Mouse (Mus musculus) kidney, embryonic 15.5 days (tissue): ENCODE measurements around the gene Ppp1r13b. TPM values are rescaled to one million over a fixed set of nuclear protein-coding genes. Genes with fewer than 3 reads are reported as not detected.
A peak's percentile ranks its signal among the peaks of the same experiment; 100 is the strongest.

ENCODE experiments used
- ATAC-seq: fragments of 200-750 bp; cut with Nextera tagmentation; replicated peaks from 2 replicates; pipeline ENCODE4 v1.8.0; 2017; ENCODE audit warnings: moderate TSS enrichment; ENCODE audit not compliant: low FRiP score
- H3K27ac ChIP-seq: fragments of 300-500 bp; sonication (generic); 2 replicates; pipeline ENCODE4 v1.5.1; 2015; ENCODE audit warnings: mild to moderate bottlenecking, inconsistent platforms
- H3K27me3 ChIP-seq: fragments of 300-500 bp; sonication (generic); 2 replicates; pipeline ENCODE4 v1.6.1; 2015; ENCODE audit warnings: inconsistent platforms
- H3K36me3 ChIP-seq: fragments of 300-500 bp; sonication (generic); 2 replicates; pipeline ENCODE4 v1.6.1; 2015; ENCODE audit warnings: inconsistent platforms
- H3K4me1 ChIP-seq: fragments of 300-500 bp; sonication (generic); 2 replicates; pipeline ENCODE4 v1.6.1; 2015; ENCODE audit warnings: inconsistent platforms
- H3K4me2 ChIP-seq: fragments of 300-500 bp; sonication (generic); 2 replicates; pipeline ENCODE4 v1.6.1; 2015; ENCODE audit warnings: moderate library complexity, mild to moderate bottlenecking, inconsistent platforms
- H3K4me3 ChIP-seq: fragments of 300-500 bp; sonication (generic); replicated peaks from 2 replicates; pipeline ENCODE4 v1.5.1; 2015; ENCODE audit warnings: mild to moderate bottlenecking, inconsistent platforms
- H3K9ac ChIP-seq: fragments of 300-500 bp; sonication (generic); 2 replicates; pipeline ENCODE4 v1.6.1; 2015; ENCODE audit warnings: mild to moderate bottlenecking, inconsistent platforms
- H3K9me3 ChIP-seq: fragments of 300-500 bp; sonication (generic); replicated peaks from 2 replicates; pipeline ENCODE4 v1.6.1; 2016; ENCODE audit warnings: inconsistent platforms
- WGBS: fragments of 180-500 bp; shearing (Covaris S2); methylation state at CpG from one replicate; pipeline ENCODE4 v1.1.7; 2015; ENCODE audit warnings: mixed read lengths; 5-methylcytosine and 5-hydroxymethylcytosine counted together
- polyA plus RNA-seq: library from polyadenylated mRNA; unstranded; fragments of >200 nt; fragmentation: Nextera tagmentation; extraction: Ambion mirVana; gene quantifications from 2 replicates; pipeline ENCODE4 v1.2.1, GENCODE M21; 2015

Ppp1r13b gene
- polyA plus RNA-seq, 1 experiment from 2014 or later, result 18.5 TPM

GRCm38 (mm10) chr12:111816967-111817366 lies 90.9 kb downstream of the Ppp1r13b start:
- Histone ChIP-seq H3K4me2 (peak overlapping the region; percentile 80), H3K27me3 (no peaks in the 10 kb centered on the region), H3K4me3 (peak overlapping the region; percentile 65), H3K9ac (peak overlapping the region; percentile 40), H3K9me3 (no peaks in the 10 kb centered on the region), H3K27ac (peak overlapping the region; percentile 96), H3K36me3 (peaks cover 11% of the 10 kb centered on the region; the same call in 1 of the 2 replicates), H3K4me1 (peaks cover 66% of the 10 kb centered on the region)
- 39% methylated on average over 9 of the region's 9 CpGs for WGBS
- ATAC-seq, result no peak

- Histone ChIP-seq H3K27ac (peak overlapping the region; percentile 96), H3K4me3 (peak overlapping the region; percentile 65), H3K36me3 (peaks cover 11% of the 10 kb centered on the region; the same call in 1 of the 2 replicates), H3K9ac (peak overlapping the region; percentile 40), H3K4me1 (peaks cover 65% of the 10 kb centered on the region), H3K4me2 (peak overlapping the region; percentile 80), H3K27me3 (no peaks in the 10 kb centered on the region), H3K9me3 (no peaks in the 10 kb centered on the region)
- no peak for ATAC-seq
- WGBS, result 46% methylated on average over 13 of the region's 13 CpGs
Measured at GRCm38 (mm10) chr12:111816528-111816927, 91.4 kb downstream of the Ppp1r13b start.

- H3K36me3 ChIP-seq, result peaks cover 11% of the 10 kb centered on the region; the same call in 1 of the 2 replicates
- H3K9ac ChIP-seq, result peak overlapping the region; percentile 65
- H3K9me3 ChIP-seq, result no peaks in the 10 kb centered on the region
- H3K4me2 ChIP-seq, result peak overlapping the region; percentile 80
- H3K4me1 ChIP-seq, result peaks cover 65% of the 10 kb centered on the region
- 21% methylated on average over 19 of the region's 19 CpGs for WGBS
- H3K27ac ChIP-seq, result peak overlapping the region; percentile 96
- ATAC-seq, result no peak
- H3K4me3 ChIP-seq, result peak overlapping the region; percentile 65
- H3K27me3 ChIP-seq, result no peaks in the 10 kb centered on the region
Measured at GRCm38 (mm10) chr12:111814769-111815762, 92.8 kb downstream of the Ppp1r13b start.

GRCm38 (mm10) chr12:111813766-111814617 lies 93.9 kb downstream of the Ppp1r13b start, which contains the start of the genes Xrcc3 and Zfyve21:
Gene Xrcc3 (minus strand): TSS chr12:111813873.
Gene Zfyve21 (plus strand): TSS chr12:111814170.
- no peaks in the 10 kb centered on the region for H3K9me3 ChIP-seq
- H3K4me3 ChIP-seq, result peak within 1 kb of the TSS; percentile 65
- under 1% methylated on average over 86 of the region's 87 CpGs for WGBS
- peak within 1 kb of the TSS; percentile 69 for H3K9ac ChIP-seq
- peaks cover 66% of the 10 kb centered on the region for H3K4me1 ChIP-seq
- peak; percentile 98 for ATAC-seq
- H3K27ac ChIP-seq, result peak within 1 kb of the TSS; percentile 96
- H3K27me3 ChIP-seq, result no peaks in the 10 kb centered on the region
- H3K36me3 ChIP-seq, result peaks cover 13% of the 10 kb centered on the region; the same call in 1 of the 2 replicates
- peak within 1 kb of the TSS; percentile 86 for H3K4me2 ChIP-seq

GRCm38 (mm10) chr12:111813111-111813765 lies 94.7 kb downstream of the Ppp1r13b start:
- H3K4me2 ChIP-seq, result peak overlapping the region; percentile 86
- WGBS, result 3% methylated on average over 27 of the region's 27 CpGs

GRCm38 (mm10) chr12:111812611-111813010 lies 95.3 kb downstream of the Ppp1r13b start:
- Histone ChIP-seq H3K9ac (peak overlapping the region; percentile 69), H3K4me1 (peaks cover 58% of the 10 kb centered on the region), H3K9me3 (no peaks in the 10 kb centered on the region), H3K4me3 (peak overlapping the region; percentile 65), H3K36me3 (peaks cover 16% of the 10 kb centered on the region), H3K27ac (no peak overlapping the region), H3K4me2 (peak overlapping the region; percentile 86), H3K27me3 (no peaks in the 10 kb centered on the region)
- 63% methylated on average over 12 of the region's 12 CpGs for WGBS
- no peak for ATAC-seq

More at GRCm38 (mm10) chr12:111813111-111813765, 94.7 kb downstream of the Ppp1r13b start:
- peaks cover 62% of the 10 kb centered on the region for H3K4me1 ChIP-seq
- peak overlapping the region; percentile 69 for H3K9ac ChIP-seq
- H3K36me3 ChIP-seq, result peaks cover 16% of the 10 kb centered on the region
- H3K27me3 ChIP-seq, result no peaks in the 10 kb centered on the region
- ATAC-seq, result no peak
- no peaks in the 10 kb centered on the region for H3K9me3 ChIP-seq
- H3K27ac ChIP-seq, result peak overlapping the region; percentile 67; the same call in 1 of the 2 replicates
- peak overlapping the region; percentile 65 for H3K4me3 ChIP-seq

GRCm38 (mm10) chr12:111812075-111812474 lies 95.8 kb downstream of the Ppp1r13b start:
- no peak for ATAC-seq
- Histone ChIP-seq H3K4me3 (no peak overlapping the region), H3K36me3 (peaks cover 21% of the 10 kb centered on the region), H3K4me2 (no peak overlapping the region), H3K4me1 (peaks cover 53% of the 10 kb centered on the region), H3K27ac (no peak overlapping the region), H3K9me3 (no peaks in the 10 kb centered on the region), H3K27me3 (no peaks in the 10 kb centered on the region), H3K9ac (no peak overlapping the region)
- 83% methylated on average over 13 of the region's 13 CpGs for WGBS

- Histone ChIP-seq H3K9ac (no peak overlapping the region), H3K4me1 (peaks cover 30% of the 10 kb centered on the region), H3K9me3 (no peaks in the 10 kb centered on the region), H3K27me3 (no peaks in the 10 kb centered on the region), H3K4me3 (no peak overlapping the region), H3K36me3 (peaks cover 43% of the 10 kb centered on the region), H3K27ac (peak overlapping the region; percentile 76), H3K4me2 (peak overlapping the region; percentile 28)
- peak; percentile 43 for ATAC-seq
- 4% methylated on average over 9 of the region's 9 CpGs for WGBS
Measured at GRCm38 (mm10) chr12:111809762-111810161, 98.1 kb downstream of the Ppp1r13b start.

GRCm38 (mm10) chr12:111808775-111809174 lies 99.1 kb downstream of the Ppp1r13b start:
- Histone ChIP-seq H3K27ac (no peak overlapping the region), H3K36me3 (peaks cover 53% of the 10 kb centered on the region), H3K4me3 (no peak overlapping the region), H3K27me3 (no peaks in the 10 kb centered on the region), H3K9me3 (no peaks in the 10 kb centered on the region), H3K4me1 (peaks cover 29% of the 10 kb centered on the region), H3K4me2 (no peak overlapping the region), H3K9ac (no peak overlapping the region)
- no peak for ATAC-seq
- WGBS, result 83% methylated on average over 6 of the region's 6 CpGs

GRCm38 (mm10) chr12:111803538-111803937 lies 104.4 kb downstream of the Ppp1r13b start:
- no peak overlapping the region for H3K4me3 ChIP-seq
- H3K36me3 ChIP-seq, result peaks cover 93% of the 10 kb centered on the region
- H3K9me3 ChIP-seq, result no peaks in the 10 kb centered on the region
- H3K27me3 ChIP-seq, result no peaks in the 10 kb centered on the region
- 85% methylated on average over 5 of the region's 5 CpGs for WGBS
- no peak for ATAC-seq
- H3K9ac ChIP-seq, result no peak overlapping the region
- no peak overlapping the region for H3K4me2 ChIP-seq
- H3K4me1 ChIP-seq, result no peaks in the 10 kb centered on the region
- no peak overlapping the region for H3K27ac ChIP-seq
